Mouse (Mus musculus): ENCODE results near the gene Gramd4.

The Gramd4 gene

GRCm38 (mm10) chr15:86185689-86186569 lies 128.4 kb downstream of the Gramd4 start, which contains the start of gene Cerk:
Gene Cerk, minus strand, starts transcription at chr15:86186141.
- DNase-seq, result peak; percentile 81 to 90

- peak; percentile 50 to 85 for DNase-seq
Observed at GRCm38 (mm10) chr15:86186686-86187085, 129.2 kb downstream of the Gramd4 start.

Data from kidney, postnatal 25 days (tissue).